Mouse (Mus musculus) myocyte (in vitro differentiated cells): ENCODE measurements around the gene C730034F03Rik.

ENCODE experiments used
- CEBPB ChIP-seq: IDR thresholded peaks from 2 replicates; pipeline ENCODE4 v1.6.1; 2011; ENCODE audit warnings: mild to moderate bottlenecking, moderate library complexity; ENCODE audit not compliant: poor library complexity, insufficient read depth, severe bottlenecking
- E2F4 ChIP-seq: IDR thresholded peaks from one replicate; pipeline ENCODE4 v1.6.1; 2011; ENCODE audit warnings: mild to moderate bottlenecking, control low read depth, moderate library complexity; ENCODE audit not compliant: insufficient read depth
- MAX ChIP-seq: IDR thresholded peaks from one replicate; pipeline ENCODE4 v1.6.1; 2011; ENCODE audit warnings: low read depth, mild to moderate bottlenecking, control low read depth
- MYOD1 ChIP-seq, 3 experiments: IDR thresholded peaks; one replicate each; pipeline ENCODE4 v1.6.1; 2011; ENCODE audit warnings: control low read depth in 2 of 3, low read depth in 2 of 3, mild to moderate bottlenecking in 2 of 3, moderate library complexity in 1 of 3; ENCODE audit not compliant: insufficient read length in 2 of 3, control insufficient read depth in 1 of 3
- POLR2A ChIP-seq: IDR thresholded peaks from one replicate; pipeline ENCODE4 v1.6.1; 2011; ENCODE audit warnings: low read depth, mild to moderate bottlenecking, control low read depth, moderate library complexity; ENCODE audit not compliant: insufficient read length
- POLR2AphosphoS2 ChIP-seq: IDR thresholded peaks from one replicate; pipeline ENCODE4 v1.6.1; 2011; ENCODE audit warnings: low read depth, control low read depth; ENCODE audit not compliant: insufficient read length

DNA sequence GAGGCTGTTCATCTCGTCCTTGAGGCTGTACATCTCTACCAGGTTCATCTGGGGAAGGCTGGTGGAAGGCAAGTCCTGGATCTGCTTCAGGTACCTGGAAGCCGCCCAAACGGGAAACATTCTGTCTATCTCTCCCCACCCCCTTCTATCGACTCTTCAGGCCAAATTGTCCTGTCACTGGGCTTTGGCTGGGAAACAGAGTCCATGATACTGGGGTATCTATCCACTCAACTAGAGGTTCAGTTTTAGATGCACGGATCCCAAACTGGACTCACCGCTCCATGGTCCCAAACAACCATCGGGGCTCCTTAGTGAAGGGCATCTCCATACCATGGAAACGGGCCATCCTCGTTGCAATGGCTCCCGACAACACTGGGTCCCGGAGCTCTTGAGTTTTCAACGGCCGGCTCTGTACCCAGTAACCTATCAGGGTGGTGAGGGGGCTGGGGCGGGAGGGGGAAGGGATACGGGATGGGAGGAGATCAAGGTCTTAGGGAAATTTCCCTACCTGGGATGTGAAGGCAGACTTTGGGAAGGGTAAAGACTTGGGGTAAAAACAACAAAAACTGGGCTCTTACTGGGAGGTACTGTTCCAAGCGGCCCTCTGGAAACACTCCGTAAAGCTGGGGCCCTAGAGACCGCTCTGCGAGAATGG, 1.1 kb upstream of the C730034F03Rik start:
- TF ChIP-seq POLR2A (no peak), CEBPB (no peak), E2F4 (no peak), MYOD1 (IDR thresholded peaks at IDR 0.05; ENCODE audit: control insufficient read depth in 1 of 3, insufficient read length in 2 of 3, low read depth in 2 of 3) (no peak), MAX (no peak), POLR2AphosphoS2 (no peak)
